Comparison of ENCODE assay signal across 26 mouse cellular contexts in the genomic region with DNA sequence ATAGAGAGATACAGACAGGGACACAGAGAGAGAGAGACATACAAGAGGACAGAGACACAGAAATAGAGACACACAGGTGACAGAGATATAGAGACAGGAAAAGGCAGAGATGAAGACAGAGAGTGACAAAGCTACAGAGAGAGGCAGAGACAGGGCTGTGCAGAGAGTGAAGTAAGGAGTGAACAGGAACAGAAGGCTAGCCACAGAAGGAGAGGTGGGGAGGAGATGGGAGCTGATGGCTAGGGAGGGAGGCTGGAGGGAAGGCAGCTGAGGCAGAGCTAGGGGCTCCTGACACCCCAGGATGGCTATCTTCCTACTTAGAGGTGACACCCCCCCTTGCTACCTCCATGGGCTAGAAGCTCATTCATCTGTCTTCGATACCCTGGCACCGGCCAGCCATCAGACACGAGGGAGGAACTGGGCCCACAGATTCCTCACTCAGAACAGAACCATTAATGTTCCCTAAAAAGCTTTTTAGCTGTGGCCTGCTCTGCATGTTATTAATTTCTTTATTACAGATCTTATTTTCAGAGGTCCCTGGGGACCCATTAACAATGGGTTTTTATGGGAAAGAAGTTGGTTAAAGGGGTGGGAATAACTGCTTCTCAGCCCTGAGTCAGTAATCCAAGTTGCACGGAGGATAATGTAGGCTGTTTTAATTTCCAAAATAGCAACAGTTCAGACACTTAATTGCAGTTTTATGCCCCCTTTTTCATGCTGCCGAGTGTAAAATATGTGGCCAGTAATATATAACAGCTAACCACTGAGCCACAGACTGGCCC. TPM values are rescaled to one million over a fixed set of nuclear protein-coding genes. Genes with fewer than 3 reads are reported as not detected.
DNase-seq lines count a peak whose midpoint lies in the region; ATAC-seq and TF ChIP-seq lines count a peak whose summit lies in the region.
"Had no signal": no experiment of that assay in that cellular context is flagged by ENCODE, and none has a peak within 500 bp of the region (broad histone marks: within the 10 kb centered on the region; RNA-seq: fewer than 3 reads in every experiment).

No protein-coding gene starts in this region.

- H3K27me3 ChIP-seq in hindbrain, embryonic 10.5 days (ENCODE audit: insufficient read depth, poor library complexity, severe bottlenecking) = no peaks in the 10 kb centered on the region
- no peaks in the 10 kb centered on the region for H3K27me3 ChIP-seq in hindbrain, embryonic 14.5 days (ENCODE audit: control insufficient read depth, insufficient read depth, low read length)
- H3K27me3 ChIP-seq in MEL (ENCODE audit: control insufficient read depth in 1 of 2, insufficient read depth in 2 of 2, low read length in 2 of 2) = no peaks in the 10 kb centered on the region
- H3K27me3 ChIP-seq in neural tube, embryonic 14.5 days (ENCODE audit: control insufficient read depth, insufficient read depth, low read length) = no peaks in the 10 kb centered on the region
- H3K27me3 ChIP-seq: forebrain, embryonic 15.5 days; heart, embryonic 13.5 days; hindbrain, embryonic 13.5 days; Patski had no signal

- peak overlapping the region; percentile 3; the same call in 1 of the 2 replicates for H3K27ac ChIP-seq in hindbrain, embryonic 10.5 days
- H3K27ac ChIP-seq in hindbrain, embryonic 14.5 days = no peak overlapping the region
- H3K27ac ChIP-seq in MEL (ENCODE audit: control insufficient read depth, low read depth, low read length) = no peak overlapping the region
- peak overlapping the region; percentile 39; the same call in 1 of the 2 replicates for H3K27ac ChIP-seq in neural tube, embryonic 14.5 days (ENCODE audit: low read depth, low read length)
- H3K27ac ChIP-seq: embryonic facial prominence, embryonic 10.5 days; embryonic facial prominence, embryonic 13.5 days; forebrain, embryonic 12.5 days; forebrain, embryonic 15.5 days; heart, adult 2 months; heart, embryonic 10.5 days; heart, embryonic 13.5 days; hindbrain, embryonic 13.5 days had no signal

- TF ChIP-seq POLR2A in MEL (IDR thresholded peaks at IDR 0.05; ENCODE audit: control insufficient read depth in 1 of 2, insufficient read depth in 1 of 2, low read depth in 1 of 2, low read length in 2 of 2, poor library complexity in 1 of 2) = no peak

- no peak for TF ChIP-seq EP300 in MEL (IDR thresholded peaks at IDR 0.05; ENCODE audit: low read depth in 1 of 2, low read length in 2 of 2)

- no peak overlapping the region for H3K4me3 ChIP-seq in hindbrain, embryonic 10.5 days
- H3K4me3 ChIP-seq in hindbrain, embryonic 14.5 days (replicated peaks; ENCODE audit: low read length) = no peak overlapping the region
- no peak overlapping the region for H3K4me3 ChIP-seq in MEL (ENCODE audit: control insufficient read depth in 1 of 2, insufficient read depth in 1 of 2, low read depth in 2 of 2, low read length in 2 of 2)
- H3K4me3 ChIP-seq in neural tube, embryonic 14.5 days (ENCODE audit: low read depth, low read length) = no peak overlapping the region
- H3K4me3 ChIP-seq: embryonic facial prominence, embryonic 10.5 days; embryonic facial prominence, embryonic 13.5 days; erythroblast, embryonic 14.5 days; forebrain, embryonic 12.5 days; forebrain, embryonic 15.5 days; heart, adult 2 months; heart, embryonic 10.5 days; heart, embryonic 13.5 days; hindbrain, embryonic 13.5 days had no signal

- no peak overlapping the region for H3K4me2 ChIP-seq in hindbrain, embryonic 14.5 days (replicated peaks)
- H3K4me2 ChIP-seq in neural tube, embryonic 14.5 days (ENCODE audit: low read depth, low read length) = no peak overlapping the region
- H3K4me2 ChIP-seq: embryonic facial prominence, embryonic 13.5 days; forebrain, embryonic 12.5 days; forebrain, embryonic 15.5 days; heart, embryonic 13.5 days; hindbrain, embryonic 13.5 days had no signal

- no peak overlapping the region for H3K9ac ChIP-seq in hindbrain, embryonic 14.5 days
- no peak overlapping the region for H3K9ac ChIP-seq in MEL (ENCODE audit: control insufficient read depth, low read depth, low read length, poor library complexity, severe bottlenecking)
- H3K9ac ChIP-seq in neural tube, embryonic 14.5 days (replicated peaks; ENCODE audit: low read depth, low read length) = no peak overlapping the region
- H3K9ac ChIP-seq: embryonic facial prominence, embryonic 13.5 days; forebrain, embryonic 12.5 days; forebrain, embryonic 15.5 days; heart, embryonic 13.5 days; hindbrain, embryonic 13.5 days had no signal

- intact Hi-C loops in heart, postnatal 14 days (cut with DNase I) = no loop called here

- no peak for DNase-seq in hindbrain, embryonic 10.5 days (ENCODE audit: low spot score)
- DNase-seq in hindbrain, embryonic 14.5 days (ENCODE audit: low spot score) = no peak
- DNase-seq in kidney, postnatal 14 days = peak; percentile 34
- DNase-seq in kidney, postnatal 36 days = no peak
- no peak for DNase-seq in MEL (ENCODE audit: low read depth, low spot score)
- DNase-seq in right cerebral cortex, postnatal 36 days (ENCODE audit: low spot score in 2 of 2) = no peak
- no peak for DNase-seq in heart, postnatal 14 days
- DNase-seq: adrenal gland, postnatal 10 days; cerebellum, adult 11-12 months; cerebellum, adult 8-10 months; cerebellum, postnatal 10 days; cerebellum, postnatal 36 days; embryo, embryonic 11 days; gastrocnemius, postnatal 10 days; gastrocnemius, postnatal 36 days; heart, adult 2 months had no signal

- H3K4me1 ChIP-seq in hindbrain, embryonic 10.5 days (replicated peaks) = no peaks in the 10 kb centered on the region
- no peaks in the 10 kb centered on the region for H3K4me1 ChIP-seq in hindbrain, embryonic 14.5 days (replicated peaks; ENCODE audit: control insufficient read depth, insufficient read depth, low read length)
- H3K4me1 ChIP-seq in MEL (ENCODE audit: control insufficient read depth in 1 of 2, insufficient read depth in 2 of 2, low read length in 2 of 2) = no peaks in the 10 kb centered on the region
- H3K4me1 ChIP-seq in neural tube, embryonic 14.5 days (ENCODE audit: control insufficient read depth, insufficient read depth, low read length) = no peaks in the 10 kb centered on the region
- H3K4me1 ChIP-seq: embryonic facial prominence, embryonic 10.5 days; embryonic facial prominence, embryonic 13.5 days; forebrain, embryonic 12.5 days; forebrain, embryonic 15.5 days; heart, embryonic 10.5 days; heart, embryonic 13.5 days; hindbrain, embryonic 13.5 days had no signal

- no peak for ATAC-seq in hindbrain, embryonic 14.5 days (ENCODE audit: low FRiP score)
- peak; percentile 46; the same call in 1 of the 2 replicates for ATAC-seq in neural tube, embryonic 14.5 days (ENCODE audit: low read depth)
- ATAC-seq: forebrain, embryonic 15.5 days; Patski had no signal

- no peak for TF ChIP-seq RAD21 in MEL (IDR thresholded peaks at IDR 0.05; ENCODE audit: low read depth, low read length)

- no peaks in the 10 kb centered on the region for H3K36me3 ChIP-seq in hindbrain, embryonic 10.5 days
- no peaks in the 10 kb centered on the region for H3K36me3 ChIP-seq in hindbrain, embryonic 14.5 days (replicated peaks; ENCODE audit: control insufficient read depth, insufficient read depth)
- no peaks in the 10 kb centered on the region for H3K36me3 ChIP-seq in MEL (ENCODE audit: control insufficient read depth in 1 of 2, insufficient read depth in 2 of 2, low read length in 2 of 2)
- H3K36me3 ChIP-seq in neural tube, embryonic 14.5 days (ENCODE audit: control insufficient read depth, insufficient read depth, low read length) = no peaks in the 10 kb centered on the region
- H3K36me3 ChIP-seq: embryonic facial prominence, embryonic 10.5 days; embryonic facial prominence, embryonic 13.5 days; forebrain, embryonic 12.5 days; forebrain, embryonic 15.5 days; heart, embryonic 10.5 days; heart, embryonic 13.5 days; hindbrain, embryonic 13.5 days had no signal

- peaks cover 19% of the 10 kb centered on the region for H3K9me3 ChIP-seq in hindbrain, embryonic 10.5 days
- H3K9me3 ChIP-seq in hindbrain, embryonic 14.5 days (ENCODE audit: control insufficient read depth, low read length) = peaks cover 18% of the 10 kb centered on the region
- no peaks in the 10 kb centered on the region for H3K9me3 ChIP-seq in MEL (replicated peaks; ENCODE audit: insufficient read depth, low read length)
- no peaks in the 10 kb centered on the region for H3K9me3 ChIP-seq in neural tube, embryonic 14.5 days (ENCODE audit: control insufficient read depth, low read length)

- TF ChIP-seq CTCF in MEL (IDR thresholded peaks at IDR 0.05 in 2 of 3, conservative IDR thresholded peaks at IDR 0.05 in 1 of 3; ENCODE audit: control insufficient read depth in 1 of 3, insufficient read depth in 1 of 3, low read depth in 2 of 3, low read length in 3 of 3, poor library complexity in 1 of 3, severe bottlenecking in 1 of 3) = no peak

- WGBS in hindbrain, embryonic 10.5 days = 87% methylated on average over 5 of the region's 5 CpGs
- WGBS in hindbrain, embryonic 14.5 days = 67% methylated on average over 5 of the region's 5 CpGs
- WGBS in neural tube, embryonic 14.5 days = 37% methylated on average over 5 of the region's 5 CpGs

- no peaks in the 10 kb centered on the region for H3K79me2 ChIP-seq in MEL (ENCODE audit: control insufficient read depth, insufficient read depth, low read length, poor library complexity)

TF ChIP-seq in MEL, 35 proteins besides CTCF, POLR2A, EP300 and RAD21:
- TF ChIP-seq POLR2AphosphoS2 (IDR thresholded peaks at IDR 0.05; ENCODE audit: low read length) (no peak), TAL1 (IDR thresholded peaks at IDR 0.05; ENCODE audit: low read length) (0 out of 2 replicates have a peak, but pooled peaks have one; percentile 2), MAFK (IDR thresholded peaks at IDR 0.05; ENCODE audit: borderline replicate concordance, low read depth, low read length) (no peak), ELF1 (IDR thresholded peaks at IDR 0.05; ENCODE audit: low read depth, low read length) (no peak), CHD1 (IDR thresholded peaks at IDR 0.05; ENCODE audit: low read depth, low read length) (no peak)

RNA-seq across cellular contexts. Expression of gene Zbtb43, which starts 57.1 kb away (rescaled TPM):
- polyA plus RNA-seq in hindbrain, embryonic 10.5 days (2016; fragmentation: Nextera tagmentation; extraction: Ambion mirVana) = 19.0 and 22.7 TPM in 2 replicates
- 30.5 and 31.6 TPM in 2 replicates for polyA plus RNA-seq in hindbrain, embryonic 14.5 days (2014; fragmentation: Nextera tagmentation; extraction: Ambion mirVana)
- 13.7 and 17.7 TPM in 2 replicates for total RNA-seq in MEL (2012; rRNA removed)
- polyA plus RNA-seq in MEL (2012; ENCODE audit: insufficient read depth in 1 of 2, insufficient read length in 2 of 2, low read depth in 1 of 2, low replicate concordance in 2 of 2, missing spikeins in 1 of 2) = 10 to 100 TPM in 1 of 2 experiments, not detected in 1; 15.5 TPM
- polyA plus RNA-seq in neural tube, embryonic 14.5 days (2014; fragmentation: Nextera tagmentation; extraction: Ambion mirVana) = 29.4 and 31.9 TPM in 2 replicates
- total RNA-seq in heart, postnatal 14 days (2021) = 10 to 100 TPM; 22.6 to 23.7 TPM

Comparison
In these comparisons a context has a peak if more than half of its experiments do, and no peak if none do; other contexts are left out.
1. H3K27ac ChIP-seq: peak in hindbrain, embryonic 10.5 days (single experiment) and neural tube, embryonic 14.5 days (single experiment); none in hindbrain, embryonic 14.5 days (single experiment) and MEL (single experiment).